In genomic region chr11:88481602-88482161, GRCm38 (mm10) we compare ENCODE assay signal across 7 mouse cellular contexts.
DNase-seq lines count a peak whose midpoint lies in the region; ATAC-seq lines count a peak whose summit lies in the region.

No protein-coding gene starts in this region.

- ATAC-seq in lung, embryonic 15.5 days (ENCODE audit: borderline replicate concordance, extremely low read depth, low FRiP score, low TSS enrichment) = peak; percentile 62
- peak; percentile 80 for ATAC-seq in intestine, embryonic 14.5 days (replicated peaks; ENCODE audit: low FRiP score, low TSS enrichment, low read depth)
- peak; percentile 81 for ATAC-seq in neural tube, embryonic 13.5 days (ENCODE audit: low read depth)

- DNase-seq in lung, postnatal 25 days (ENCODE audit: low spot score) = no peak
- peak; percentile 74 for DNase-seq in embryonic facial prominence, embryonic 10.5 days (ENCODE audit: low spot score)
- DNase-seq in intestine, embryonic 14.5 days (ENCODE audit: low spot score) = peak; percentile 79
- no peak for DNase-seq in spleen, postnatal 14 days (ENCODE audit: low spot score in 2 of 2)
- no peak for DNase-seq in adrenal gland, adult 2 months

- H3K4me1 ChIP-seq in lung, embryonic 15.5 days = peaks cover 54% of the 10 kb centered on the region
- H3K4me1 ChIP-seq in embryonic facial prominence, embryonic 10.5 days = peaks cover 81% of the 10 kb centered on the region
- H3K4me1 ChIP-seq in intestine, embryonic 14.5 days (replicated peaks; ENCODE audit: control insufficient read depth, insufficient read depth, low read length) = peaks cover 41% of the 10 kb centered on the region
- peaks cover 82% of the 10 kb centered on the region for H3K4me1 ChIP-seq in neural tube, embryonic 13.5 days (replicated peaks)

- H3K9ac ChIP-seq in lung, embryonic 15.5 days = no peak overlapping the region
- peak overlapping the region; percentile 14; the same call in 1 of the 2 replicates for H3K9ac ChIP-seq in intestine, embryonic 14.5 days (ENCODE audit: low read length)
- peak overlapping the region; percentile 18; the same call in 1 of the 2 replicates for H3K9ac ChIP-seq in neural tube, embryonic 13.5 days

- no peaks in the 10 kb centered on the region for H3K36me3 ChIP-seq in lung, embryonic 15.5 days
- H3K36me3 ChIP-seq in embryonic facial prominence, embryonic 10.5 days (replicated peaks) = peaks cover 43% of the 10 kb centered on the region
- H3K36me3 ChIP-seq in intestine, embryonic 14.5 days (ENCODE audit: control insufficient read depth, insufficient read depth, low read length) = peaks cover 10% of the 10 kb centered on the region; the same call in 1 of the 2 replicates
- H3K36me3 ChIP-seq in neural tube, embryonic 13.5 days = no peaks in the 10 kb centered on the region

- no peaks in the 10 kb centered on the region for H3K9me3 ChIP-seq in lung, embryonic 15.5 days
- H3K9me3 ChIP-seq in embryonic facial prominence, embryonic 10.5 days = no peaks in the 10 kb centered on the region
- H3K9me3 ChIP-seq in intestine, embryonic 14.5 days (ENCODE audit: control insufficient read depth, low read length) = no peaks in the 10 kb centered on the region
- no peaks in the 10 kb centered on the region for H3K9me3 ChIP-seq in neural tube, embryonic 13.5 days

- WGBS in lung, embryonic 15.5 days = 56% methylated on average over 7 of the region's 7 CpGs
- WGBS in embryonic facial prominence, embryonic 10.5 days = 57% methylated on average over 7 of the region's 7 CpGs
- 42% methylated on average over 7 of the region's 7 CpGs for WGBS in intestine, embryonic 14.5 days
- 33% methylated on average over 7 of the region's 7 CpGs for WGBS in neural tube, embryonic 13.5 days

- H3K27ac ChIP-seq in lung, embryonic 15.5 days = peak overlapping the region; percentile 65
- H3K27ac ChIP-seq in embryonic facial prominence, embryonic 10.5 days (replicated peaks) = peak overlapping the region; percentile 84
- peak overlapping the region; percentile 90 for H3K27ac ChIP-seq in intestine, embryonic 14.5 days (ENCODE audit: low read depth)
- H3K27ac ChIP-seq in neural tube, embryonic 13.5 days (replicated peaks) = peak overlapping the region; percentile 90

- no peak overlapping the region for H3K4me3 ChIP-seq in lung, embryonic 15.5 days
- H3K4me3 ChIP-seq in embryonic facial prominence, embryonic 10.5 days = peak overlapping the region; percentile 11; the same call in 1 of the 2 replicates
- H3K4me3 ChIP-seq in intestine, embryonic 14.5 days (ENCODE audit: low read depth, low read length) = no peak overlapping the region
- no peak overlapping the region for H3K4me3 ChIP-seq in neural tube, embryonic 13.5 days

- no peaks in the 10 kb centered on the region for H3K27me3 ChIP-seq in lung, embryonic 15.5 days
- no peaks in the 10 kb centered on the region for H3K27me3 ChIP-seq in embryonic facial prominence, embryonic 10.5 days (replicated peaks; ENCODE audit: low read depth, poor library complexity, severe bottlenecking)
- H3K27me3 ChIP-seq in intestine, embryonic 14.5 days (replicated peaks; ENCODE audit: control insufficient read depth, insufficient read depth, low read length) = no peaks in the 10 kb centered on the region
- H3K27me3 ChIP-seq in neural tube, embryonic 13.5 days = no peaks in the 10 kb centered on the region

- peak overlapping the region; percentile 16 for H3K4me2 ChIP-seq in lung, embryonic 15.5 days
- H3K4me2 ChIP-seq in intestine, embryonic 14.5 days (ENCODE audit: low read length) = peak overlapping the region; percentile 35; the same call in 1 of the 2 replicates
- peak overlapping the region; percentile 5 for H3K4me2 ChIP-seq in neural tube, embryonic 13.5 days

Comparison
In these comparisons a context has a peak if more than half of its experiments do, and no peak if none do; other contexts are left out.
1. DNase-seq: peak in embryonic facial prominence, embryonic 10.5 days (single experiment) and intestine, embryonic 14.5 days (single experiment); none in lung, postnatal 25 days (single experiment), spleen, postnatal 14 days (0 of 2) and adrenal gland, adult 2 months (single experiment).
2. Peak in every context shown above with its lines, with median percentiles within 50 percentile points of each other: ATAC-seq, H3K27ac ChIP-seq and H3K4me2 ChIP-seq.